7 mouse cellular contexts compared by ENCODE assay signal in the genomic region with DNA sequence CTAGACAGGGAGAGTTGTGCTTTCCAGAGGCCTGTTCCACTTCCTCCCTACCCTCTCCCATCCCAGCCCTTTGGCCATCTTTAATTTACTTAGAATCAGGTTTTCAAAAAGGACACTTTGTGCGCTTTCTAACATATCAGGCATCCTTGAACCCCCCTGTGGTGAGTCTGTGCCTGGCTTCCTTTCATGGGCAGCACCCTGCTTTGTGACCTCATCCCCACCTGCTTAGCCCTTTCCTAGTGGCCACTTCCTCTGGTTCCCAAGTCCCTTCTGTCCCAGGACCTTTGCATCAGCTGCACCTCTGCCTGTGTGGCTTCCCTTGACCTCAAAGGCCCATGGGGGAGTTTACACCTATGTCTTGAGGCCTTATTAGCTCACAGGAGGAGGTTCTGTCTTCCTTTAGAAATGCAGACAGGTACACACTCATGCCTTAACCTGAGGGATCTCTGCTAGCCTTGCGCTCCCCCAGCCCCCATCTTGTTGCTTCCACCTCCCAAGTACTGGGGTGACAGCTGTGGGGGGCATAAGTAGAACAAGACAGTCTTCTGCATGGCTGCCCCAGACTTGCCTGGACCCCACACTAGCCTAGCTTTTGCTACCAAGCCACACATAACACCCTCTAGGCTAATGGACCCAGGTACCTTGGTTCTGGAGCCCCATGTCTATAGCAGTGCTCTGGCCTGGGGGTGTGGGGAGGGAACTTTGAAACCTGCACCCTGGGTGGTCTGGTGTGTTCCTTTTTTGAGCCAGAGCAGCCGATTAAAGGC. TPM values are rescaled to one million over a fixed set of nuclear protein-coding genes. Genes with fewer than 3 reads are reported as not detected.
DNase-seq lines count a peak whose midpoint lies in the region; ATAC-seq and TF ChIP-seq lines count a peak whose summit lies in the region.

No protein-coding gene starts in this region.

- peaks cover 44% of the 10 kb centered on the region for H3K36me3 ChIP-seq in lung, embryonic 14.5 days (ENCODE audit: insufficient read depth)
- H3K36me3 ChIP-seq in embryonic facial prominence, embryonic 14.5 days (ENCODE audit: control insufficient read depth, insufficient read depth, low read length), result peaks cover 45% of the 10 kb centered on the region
- peaks cover 68% of the 10 kb centered on the region for H3K36me3 ChIP-seq in limb, embryonic 10.5 days
- H3K36me3 ChIP-seq in small intestine, adult 2 months (ENCODE audit: control insufficient read depth, insufficient read depth, low read length), result peaks cover 18% of the 10 kb centered on the region

- DNase-seq in lung, embryonic 14.5 days, result no peak
- no peak for DNase-seq in lung, postnatal 25 days (ENCODE audit: low spot score)
- no peak for DNase-seq in embryonic facial prominence, embryonic 14.5 days (ENCODE audit: low spot score)
- DNase-seq in limb, embryonic 10.5 days (ENCODE audit: low spot score), result no peak
- DNase-seq in layer of hippocampus, adult 11-12 months (ENCODE audit: low spot score), result no peak

- no peaks in the 10 kb centered on the region for H3K9me3 ChIP-seq in lung, embryonic 14.5 days (ENCODE audit: low read depth, low read length)
- no peaks in the 10 kb centered on the region for H3K9me3 ChIP-seq in embryonic facial prominence, embryonic 14.5 days (ENCODE audit: control insufficient read depth, low read length)
- H3K9me3 ChIP-seq in limb, embryonic 10.5 days (replicated peaks), result no peaks in the 10 kb centered on the region

- TF ChIP-seq CTCF in lung, embryonic 14.5 days (IDR thresholded peaks at IDR 0.05; ENCODE audit: low read depth), result no peak
- no peak for TF ChIP-seq CTCF in small intestine, adult 2 months (IDR thresholded peaks at IDR 0.05; ENCODE audit: extremely low read depth, insufficient read length, insufficient replicate concordance, low read depth, low read length)

- peak overlapping the region; percentile 73; the same call in 1 of the 2 replicates for H3K9ac ChIP-seq in lung, embryonic 14.5 days
- H3K9ac ChIP-seq in embryonic facial prominence, embryonic 14.5 days (ENCODE audit: low read depth, low read length), result peak overlapping the region; percentile 84

- no peak for ATAC-seq in lung, embryonic 14.5 days (ENCODE audit: insufficient read depth)
- ATAC-seq in embryonic facial prominence, embryonic 14.5 days (ENCODE audit: low read depth), result no peak
- ATAC-seq in megakaryocyte progenitor cell, adult 5-6 weeks (replicated peaks; ENCODE audit: poor library complexity), result no peak

- H3K27ac ChIP-seq in lung, embryonic 14.5 days (ENCODE audit: low read depth), result no peak overlapping the region
- no peak overlapping the region for H3K27ac ChIP-seq in embryonic facial prominence, embryonic 14.5 days (replicated peaks; ENCODE audit: low read depth, low read length)
- no peak overlapping the region for H3K27ac ChIP-seq in limb, embryonic 10.5 days
- no peak overlapping the region for H3K27ac ChIP-seq in small intestine, adult 2 months (ENCODE audit: insufficient read depth, low read depth, low read length)

- H3K4me2 ChIP-seq in lung, embryonic 14.5 days, result peak overlapping the region; percentile 87
- H3K4me2 ChIP-seq in embryonic facial prominence, embryonic 14.5 days (ENCODE audit: low read depth, low read length), result peak overlapping the region; percentile 96

- peak overlapping the region; percentile 83 for H3K4me3 ChIP-seq in lung, embryonic 14.5 days (ENCODE audit: low read depth, low read length)
- peak overlapping the region; percentile 82 for H3K4me3 ChIP-seq in embryonic facial prominence, embryonic 14.5 days (ENCODE audit: low read depth, low read length)
- peak overlapping the region; percentile 96 for H3K4me3 ChIP-seq in limb, embryonic 10.5 days
- H3K4me3 ChIP-seq in small intestine, adult 2 months (ENCODE audit: low read depth, low read length), result peak overlapping the region; percentile 86; the same call in 1 of the 2 replicates

- peaks cover 10% of the 10 kb centered on the region; the same call in 1 of the 2 replicates for H3K4me1 ChIP-seq in lung, embryonic 14.5 days (ENCODE audit: insufficient read depth)
- peaks cover 11% of the 10 kb centered on the region for H3K4me1 ChIP-seq in embryonic facial prominence, embryonic 14.5 days (ENCODE audit: control insufficient read depth, insufficient read depth, low read length)
- peaks cover 31% of the 10 kb centered on the region for H3K4me1 ChIP-seq in limb, embryonic 10.5 days
- peaks cover 6% of the 10 kb centered on the region; the same call in 1 of the 2 replicates for H3K4me1 ChIP-seq in small intestine, adult 2 months (ENCODE audit: control insufficient read depth, insufficient read depth, insufficient read length, low read length)

- TF ChIP-seq POLR2A in small intestine, adult 2 months (IDR thresholded peaks at IDR 0.05; ENCODE audit: low read depth, low read length), result no peak

- H3K27me3 ChIP-seq in lung, embryonic 14.5 days (ENCODE audit: insufficient read depth, low read length), result no peaks in the 10 kb centered on the region
- H3K27me3 ChIP-seq in embryonic facial prominence, embryonic 14.5 days (replicated peaks; ENCODE audit: control insufficient read depth, insufficient read depth, low read length), result no peaks in the 10 kb centered on the region
- H3K27me3 ChIP-seq in limb, embryonic 10.5 days (ENCODE audit: low read depth, poor library complexity, severe bottlenecking), result no peaks in the 10 kb centered on the region
- H3K27me3 ChIP-seq in small intestine, adult 2 months (ENCODE audit: control insufficient read depth, insufficient read depth, low read length), result no peaks in the 10 kb centered on the region

- 82% methylated on average over 3 of the region's 3 CpGs for whole genome bisulfite sequencing in lung, embryonic 14.5 days
- WGBS in embryonic facial prominence, embryonic 14.5 days, result 76% methylated on average over 3 of the region's 3 CpGs
- WGBS in limb, embryonic 10.5 days, result 90% methylated on average over 3 of the region's 3 CpGs
- 92% methylated on average over 3 of the region's 3 CpGs for WGBS in small intestine, adult 2 months

RNA-seq across cellular contexts. Expression of a gene that starts 1.3 kb away (rescaled TPM):
- 101 and 111 TPM in 2 replicates for polyA plus RNA-seq in lung, embryonic 14.5 days (2014; fragmentation: Nextera tagmentation; extraction: Ambion mirVana)
- polyA plus RNA-seq in embryonic facial prominence, embryonic 14.5 days (2014; fragmentation: Nextera tagmentation; extraction: Ambion mirVana), result 100 and 105 TPM in 2 replicates
- polyA plus RNA-seq in limb, embryonic 10.5 days (2016; fragmentation: Nextera tagmentation; extraction: Ambion mirVana), result 130 and 138 TPM in 2 replicates
- 46.3 and 85.3 TPM in 2 replicates for polyA plus RNA-seq in small intestine, adult 2 months (2012; rRNA removed)
- 32.3 and 37.0 TPM in 2 replicates for total RNA-seq in megakaryocyte progenitor cell, adult 5-6 weeks (2015)
- total RNA-seq in megakaryocyte progenitor cell, adult 5-6 weeks (2017), result 14.1 and 14.7 TPM in 2 replicates

RNA-seq across cellular contexts. Expression of a gene that starts 5.6 kb away (rescaled TPM):
- polyA plus RNA-seq in lung, embryonic 14.5 days (2014; fragmentation: Nextera tagmentation; extraction: Ambion mirVana), result 134 and 135 TPM in 2 replicates
- polyA plus RNA-seq in embryonic facial prominence, embryonic 14.5 days (2014; fragmentation: Nextera tagmentation; extraction: Ambion mirVana), result 115 and 123 TPM in 2 replicates
- polyA plus RNA-seq in limb, embryonic 10.5 days (2016; fragmentation: Nextera tagmentation; extraction: Ambion mirVana), result 231 and 263 TPM in 2 replicates
- polyA plus RNA-seq in small intestine, adult 2 months (2012; rRNA removed), result 170 and 172 TPM in 2 replicates
- 60.0 and 66.1 TPM in 2 replicates for total RNA-seq in megakaryocyte progenitor cell, adult 5-6 weeks (2015)
- 50.2 and 53.6 TPM in 2 replicates for total RNA-seq in megakaryocyte progenitor cell, adult 5-6 weeks (2017)

RNA-seq across cellular contexts. Expression of a gene that starts 6.9 kb away (rescaled TPM):
- 36.6 and 47.8 TPM in 2 replicates for polyA plus RNA-seq in lung, embryonic 14.5 days (2014; fragmentation: Nextera tagmentation; extraction: Ambion mirVana)
- polyA plus RNA-seq in embryonic facial prominence, embryonic 14.5 days (2014; fragmentation: Nextera tagmentation; extraction: Ambion mirVana), result 47.9 and 49.4 TPM in 2 replicates
- polyA plus RNA-seq in limb, embryonic 10.5 days (2016; fragmentation: Nextera tagmentation; extraction: Ambion mirVana), result 61.5 and 75.1 TPM in 2 replicates
- polyA plus RNA-seq in small intestine, adult 2 months (2012; rRNA removed), result 17.4 and 26.5 TPM in 2 replicates
- 2.3 and 3.1 TPM in 2 replicates for total RNA-seq in megakaryocyte progenitor cell, adult 5-6 weeks (2015)
- total RNA-seq in megakaryocyte progenitor cell, adult 5-6 weeks (2017), result 8.2 and 8.3 TPM in 2 replicates

RNA-seq across cellular contexts. Expression of a gene that starts 15.4 kb away (rescaled TPM):
- 2.4 and 3.1 TPM in 2 replicates for polyA plus RNA-seq in lung, embryonic 14.5 days (2014; fragmentation: Nextera tagmentation; extraction: Ambion mirVana)
- polyA plus RNA-seq in embryonic facial prominence, embryonic 14.5 days (2014; fragmentation: Nextera tagmentation; extraction: Ambion mirVana), result 2.0 and 2.1 TPM in 2 replicates
- polyA plus RNA-seq in limb, embryonic 10.5 days (2016; fragmentation: Nextera tagmentation; extraction: Ambion mirVana), result 2.7 and 3.5 TPM in 2 replicates
- 9.0 and 19.8 TPM in 2 replicates for polyA plus RNA-seq in small intestine, adult 2 months (2012; rRNA removed)
- total RNA-seq in megakaryocyte progenitor cell, adult 5-6 weeks (2015), result 0.22 and 0.64 TPM in 2 replicates
- total RNA-seq in megakaryocyte progenitor cell, adult 5-6 weeks (2017), result 3.1 and 3.6 TPM in 2 replicates

RNA-seq across cellular contexts. Expression of a gene that starts 17.6 kb away (rescaled TPM):
- 7.6 and 9.6 TPM in 2 replicates for polyA plus RNA-seq in lung, embryonic 14.5 days (2014; fragmentation: Nextera tagmentation; extraction: Ambion mirVana)
- 5.3 and 6.8 TPM in 2 replicates for polyA plus RNA-seq in embryonic facial prominence, embryonic 14.5 days (2014; fragmentation: Nextera tagmentation; extraction: Ambion mirVana)
- polyA plus RNA-seq in limb, embryonic 10.5 days (2016; fragmentation: Nextera tagmentation; extraction: Ambion mirVana), result 26.8 and 28.2 TPM in 2 replicates
- 18.6 and 25.8 TPM in 2 replicates for polyA plus RNA-seq in small intestine, adult 2 months (2012; rRNA removed)
- total RNA-seq in megakaryocyte progenitor cell, adult 5-6 weeks (2015), result 5.9 TPM in 2 replicates
- 23.4 and 26.5 TPM in 2 replicates for total RNA-seq in megakaryocyte progenitor cell, adult 5-6 weeks (2017)
